Mouse (Mus musculus) hindbrain, embryonic 14.5 days (tissue): ENCODE measurements at regions not wholly inside any gene's neighbourhood (a gene's known extent, or its start where the extent isn't known, plus 50 kb on each side); places are given as distances from the start of the nearest gene placed in this dataset.

ENCODE experiments used
- ATAC-seq: fragments of 200-750 bp; cut with Nextera tagmentation; 2 replicates; pipeline ENCODE4 v1.8.0; 2017; ENCODE audit warnings: moderate number of reproducible peaks, mild to moderate bottlenecking, moderate TSS enrichment, moderate library complexity; ENCODE audit not compliant: low FRiP score
- DNase-seq: peaks from one replicate; pipeline ENCODE4 v3.0.0-alpha.2; 2015; ENCODE audit warnings: low spot score
- H3K27ac ChIP-seq: fragments of 300-500 bp; sonication (generic); 2 replicates; pipeline ENCODE4 v1.5.1; 2014; ENCODE audit warnings: mild to moderate bottlenecking, moderate library complexity
- H3K27me3 ChIP-seq: fragments of 300-500 bp; sonication (generic); 2 replicates; pipeline ENCODE4 v1.6.1; 2014; ENCODE audit warnings: mild to moderate bottlenecking, low read length, mixed read lengths; ENCODE audit not compliant: control insufficient read depth, insufficient read depth
- H3K36me3 ChIP-seq: fragments of 300-500 bp; sonication (generic); replicated peaks from 2 replicates; pipeline ENCODE4 v1.6.1; 2014; ENCODE audit not compliant: control insufficient read depth, insufficient read depth
- H3K4me1 ChIP-seq: fragments of 300-500 bp; sonication (generic); replicated peaks from 2 replicates; pipeline ENCODE4 v1.6.1; 2014; ENCODE audit warnings: antibody characterized with exemption, low read length, mixed read lengths; ENCODE audit not compliant: control insufficient read depth, insufficient read depth
- H3K4me2 ChIP-seq: fragments of 300-500 bp; sonication (generic); replicated peaks from 2 replicates; pipeline ENCODE4 v1.6.1; 2014; ENCODE audit warnings: mild to moderate bottlenecking, moderate library complexity
- H3K4me3 ChIP-seq: fragments of 300-500 bp; sonication (generic); replicated peaks from 2 replicates; pipeline ENCODE4 v1.5.1; 2014; ENCODE audit warnings: mild to moderate bottlenecking, low read length
- H3K9ac ChIP-seq: fragments of 300-500 bp; sonication (generic); 2 replicates; pipeline ENCODE4 v1.6.1; 2014
- H3K9me3 ChIP-seq: fragments of 300-500 bp; sonication (generic); 2 replicates; pipeline ENCODE4 v1.6.1; 2016; ENCODE audit warnings: low read length; ENCODE audit not compliant: control insufficient read depth
- WGBS: fragments of 180-500 bp; shearing (Covaris S2); extraction: QIAGEN DNeasy Blood & Tissue Kit; methylation state at CpG from one replicate; pipeline ENCODE4 v1.1.7; 2014; 5-methylcytosine and 5-hydroxymethylcytosine counted together

GRCm38 (mm10) chr12:110170496-110170895, 108.4 kb upstream of the Dio3 start:
- no peaks in the 10 kb centered on the region for H3K9me3 ChIP-seq
- no peak overlapping the region for H3K9ac ChIP-seq
- no peaks in the 10 kb centered on the region for H3K36me3 ChIP-seq
- H3K27ac ChIP-seq, result no peak overlapping the region
- no peak overlapping the region for H3K4me3 ChIP-seq
- no peaks in the 10 kb centered on the region for H3K4me1 ChIP-seq
- DNase-seq (no peak), ATAC-seq (no peak)
- no peaks in the 10 kb centered on the region for H3K27me3 ChIP-seq
- H3K4me2 ChIP-seq, result no peak overlapping the region
- WGBS, result 95% methylated on average over 8 of the region's 8 CpGs

GRCm38 (mm10) chr12:110177826-110178225, 101.0 kb upstream of the Dio3 start:
- Histone ChIP-seq H3K27me3 (no peaks in the 10 kb centered on the region), H3K9me3 (0 out of 2 replicates have a peak, but pooled peaks cover 5% of the 10 kb centered on the region), H3K4me1 (no peaks in the 10 kb centered on the region), H3K36me3 (no peaks in the 10 kb centered on the region), H3K4me3 (no peak overlapping the region), H3K27ac (no peak overlapping the region), H3K9ac (no peak overlapping the region), H3K4me2 (no peak overlapping the region)
- 85% methylated on average over 2 of the region's 2 CpGs for WGBS
- DNase-seq, result no peak
- ATAC-seq, result no peak

- Histone ChIP-seq H3K4me1 (peaks cover 17% of the 10 kb centered on the region), H3K4me3 (no peak overlapping the region), H3K4me2 (no peak overlapping the region), H3K27me3 (peaks cover 44% of the 10 kb centered on the region), H3K9me3 (0 out of 2 replicates have a peak, but pooled peaks cover 5% of the 10 kb centered on the region), H3K36me3 (no peaks in the 10 kb centered on the region), H3K27ac (no peak overlapping the region), H3K9ac (no peak overlapping the region)
- ATAC-seq (no peak), DNase-seq (no peak)
- WGBS, result 20% methylated on average over 6 of the region's 6 CpGs
Observed at GRCm38 (mm10) chr12:110183473-110183872, 95.4 kb upstream of the Dio3 start.

- Histone ChIP-seq H3K4me1 (peaks cover 28% of the 10 kb centered on the region), H3K4me3 (no peak overlapping the region), H3K9me3 (no peaks in the 10 kb centered on the region), H3K4me2 (no peak overlapping the region), H3K36me3 (no peaks in the 10 kb centered on the region), H3K27me3 (peaks cover 60% of the 10 kb centered on the region), H3K27ac (no peak overlapping the region), H3K9ac (no peak overlapping the region)
- ATAC-seq (no peak), DNase-seq (no peak)
- WGBS, result 42% methylated on average over 8 of the region's 9 CpGs
Observed at GRCm38 (mm10) chr12:110185399-110185798, 93.5 kb upstream of the Dio3 start.

GRCm38 (mm10) chr12:110186381-110186780, 92.5 kb upstream of the Dio3 start:
- Histone ChIP-seq H3K9ac (no peak overlapping the region), H3K27ac (no peak overlapping the region), H3K4me3 (no peak overlapping the region), H3K4me1 (peaks cover 28% of the 10 kb centered on the region), H3K9me3 (no peaks in the 10 kb centered on the region), H3K36me3 (no peaks in the 10 kb centered on the region), H3K27me3 (peaks cover 66% of the 10 kb centered on the region), H3K4me2 (no peak overlapping the region)
- no peak for ATAC-seq
- no peak for DNase-seq
- 13% methylated on average over 3 of the region's 3 CpGs for WGBS

GRCm38 (mm10) chr12:110186911-110187245, 92.0 kb upstream of the Dio3 start:
- no peak overlapping the region for H3K27ac ChIP-seq
- no peaks in the 10 kb centered on the region for H3K9me3 ChIP-seq
- peaks cover 28% of the 10 kb centered on the region for H3K4me1 ChIP-seq
- no peaks in the 10 kb centered on the region for H3K36me3 ChIP-seq
- ATAC-seq (no peak), DNase-seq (no peak)
- H3K9ac ChIP-seq, result no peak overlapping the region
- H3K27me3 ChIP-seq, result peaks cover 68% of the 10 kb centered on the region
- H3K4me3 ChIP-seq, result no peak overlapping the region
- WGBS, result 6% methylated on average over 10 of the region's 10 CpGs
- no peak overlapping the region for H3K4me2 ChIP-seq

- no peaks in the 10 kb centered on the region for H3K36me3 ChIP-seq
- peak overlapping the region; percentile 35; the same call in 1 of the 2 replicates for H3K27ac ChIP-seq
- ATAC-seq, result peak; percentile 37; the same call in 1 of the 2 replicates
- H3K4me1 ChIP-seq, result peaks cover 28% of the 10 kb centered on the region
- DNase-seq, result no peak
- H3K27me3 ChIP-seq, result peaks cover 68% of the 10 kb centered on the region
- no peak overlapping the region for H3K9ac ChIP-seq
- 1% methylated on average over 47 of the region's 49 CpGs for WGBS
- H3K9me3 ChIP-seq, result no peaks in the 10 kb centered on the region
- peak overlapping the region; percentile 11 for H3K4me3 ChIP-seq
- peak overlapping the region; percentile 41 for H3K4me2 ChIP-seq
Observed at GRCm38 (mm10) chr12:110187246-110188135, 91.4 kb upstream of the Dio3 start.

GRCm38 (mm10) chr12:110188136-110188631, 90.7 kb upstream of the Dio3 start:
- peak overlapping the region; percentile 8 for H3K4me3 ChIP-seq
- peaks cover 28% of the 10 kb centered on the region for H3K4me1 ChIP-seq
- peak overlapping the region; percentile 41 for H3K4me2 ChIP-seq
- WGBS, result 1% methylated on average over 29 of the region's 29 CpGs
- H3K36me3 ChIP-seq, result no peaks in the 10 kb centered on the region
- 0 out of 2 replicates have a peak overlapping the region, but pooled peaks have one; percentile 20 for H3K27ac ChIP-seq
- ATAC-seq (no peak), DNase-seq (no peak)
- no peaks in the 10 kb centered on the region for H3K9me3 ChIP-seq
- peaks cover 68% of the 10 kb centered on the region for H3K27me3 ChIP-seq
- peak overlapping the region; percentile 31 for H3K9ac ChIP-seq

- Histone ChIP-seq H3K36me3 (no peaks in the 10 kb centered on the region), H3K9me3 (no peaks in the 10 kb centered on the region), H3K4me3 (peak overlapping the region; percentile 8), H3K27me3 (peaks cover 68% of the 10 kb centered on the region), H3K9ac (peak overlapping the region; percentile 31), H3K27ac (0 out of 2 replicates have a peak overlapping the region, but pooled peaks have one; percentile 20), H3K4me1 (peaks cover 25% of the 10 kb centered on the region), H3K4me2 (peak overlapping the region; percentile 41)
- DNase-seq (no peak), ATAC-seq (no peak)
- WGBS, result under 1% methylated on average over 39 of the region's 39 CpGs
Observed at GRCm38 (mm10) chr12:110188641-110189328, 90.1 kb upstream of the Dio3 start.
